Mouse (Mus musculus) forebrain, embryonic 11.5 days (tissue): Measurements from ENCODE around the gene Sh3bp4. TPM values are rescaled to one million over a fixed set of nuclear protein-coding genes. Genes with fewer than 3 reads are reported as not detected.
A peak's percentile ranks its signal among the peaks of the same experiment; 100 is the strongest.

Source experiments
- ATAC-seq: fragments of 200-750 bp; cut with Nextera tagmentation; replicated peaks from 2 replicates; pipeline ENCODE4 v1.8.0; 2017; ENCODE audit warnings: moderate TSS enrichment; ENCODE audit not compliant: low FRiP score
- DNase-seq: peaks from one replicate; pipeline ENCODE4 v3.0.0-alpha.2; 2017; ENCODE audit warnings: low spot score
- H3K27ac ChIP-seq: fragments of 300-500 bp; sonication (generic); 2 replicates; pipeline ENCODE4 v1.5.1; 2014; ENCODE audit warnings: low read depth, low read length
- H3K27me3 ChIP-seq: fragments of 300-500 bp; sonication (generic); 2 replicates; pipeline ENCODE4 v1.6.1; 2014; ENCODE audit warnings: mild to moderate bottlenecking, low read length, mixed read lengths; ENCODE audit not compliant: control insufficient read depth, insufficient read depth
- H3K36me3 ChIP-seq: fragments of 300-500 bp; sonication (generic); 2 replicates; pipeline ENCODE4 v1.6.1; 2014; ENCODE audit warnings: mild to moderate bottlenecking, low read length, moderate library complexity, mixed read lengths; ENCODE audit not compliant: control insufficient read depth, insufficient read depth
- H3K4me1 ChIP-seq: fragments of 300-500 bp; sonication (generic); replicated peaks from 2 replicates; pipeline ENCODE4 v1.6.1; 2014; ENCODE audit warnings: low read length, mixed read lengths; ENCODE audit not compliant: control insufficient read depth, insufficient read depth
- H3K4me2 ChIP-seq: fragments of 300-500 bp; sonication (generic); 2 replicates; pipeline ENCODE4 v1.6.1; 2014; ENCODE audit warnings: low read depth, mild to moderate bottlenecking, low read length, moderate library complexity, mixed read lengths; ENCODE audit not compliant: severe bottlenecking
- H3K4me3 ChIP-seq: fragments of 300-500 bp; sonication (generic); 2 replicates; pipeline ENCODE4 v1.5.1; 2014; ENCODE audit warnings: low read depth, low read length
- H3K9ac ChIP-seq: fragments of 300-500 bp; sonication (generic); 2 replicates; pipeline ENCODE4 v1.6.1; 2014; ENCODE audit warnings: low read length
- H3K9me3 ChIP-seq: fragments of 300-500 bp; sonication (generic); 2 replicates; pipeline ENCODE4 v1.6.1; 2016; ENCODE audit warnings: low read length, mixed read lengths; ENCODE audit not compliant: control insufficient read depth
- WGBS: fragments of 180-500 bp; shearing (Covaris S2); extraction: QIAGEN DNeasy Blood & Tissue Kit; methylation state at CpG from one replicate; pipeline ENCODE4 v1.1.7; 2014; 5-methylcytosine and 5-hydroxymethylcytosine counted together
- polyA plus RNA-seq: library from polyadenylated mRNA; unstranded; fragments of >200 nt; fragmentation: Nextera tagmentation; extraction: Ambion mirVana; gene quantifications from 2 replicates; pipeline ENCODE4 v1.2.1, GENCODE M21; 2014

Sh3bp4 gene
- polyA plus RNA-seq, 1 experiment from 2014 or later: 29.3 TPM

GRCm38 (mm10) chr1:89184111-89184785 is 114.0 kb downstream of the Sh3bp4 start:
- Histone ChIP-seq H3K4me3 (no peak overlapping the region), H3K4me2 (no peak overlapping the region), H3K4me1 (peaks cover 2% of the 10 kb centered on the region; the same call in 1 of the 2 replicates), H3K36me3 (no peaks in the 10 kb centered on the region), H3K27me3 (no peaks in the 10 kb centered on the region), H3K9ac (no peak overlapping the region), H3K27ac (no peak overlapping the region), H3K9me3 (no peaks in the 10 kb centered on the region)
- ATAC-seq (no peak), DNase-seq (no peak)
- 78% methylated on average over 6 of the region's 6 CpGs for WGBS

GRCm38 (mm10) chr1:89184839-89185238 is 114.6 kb downstream of the Sh3bp4 start:
- no peak for ATAC-seq
- peaks cover 4% of the 10 kb centered on the region; the same call in 1 of the 2 replicates for H3K4me1 ChIP-seq
- no peak for DNase-seq
- no peak overlapping the region for H3K9ac ChIP-seq
- H3K4me3 ChIP-seq: no peak overlapping the region
- H3K27me3 ChIP-seq: no peaks in the 10 kb centered on the region
- H3K9me3 ChIP-seq: no peaks in the 10 kb centered on the region
- no peak overlapping the region for H3K27ac ChIP-seq
- H3K4me2 ChIP-seq: no peak overlapping the region
- H3K36me3 ChIP-seq: no peaks in the 10 kb centered on the region

GRCm38 (mm10) chr1:89187441-89187840 is 117.2 kb downstream of the Sh3bp4 start:
- H3K4me3 ChIP-seq: no peak overlapping the region
- ATAC-seq: no peak
- no peaks in the 10 kb centered on the region; the same call in 1 of the 2 replicates for H3K27me3 ChIP-seq
- no peaks in the 10 kb centered on the region for H3K36me3 ChIP-seq
- no peak for DNase-seq
- no peak overlapping the region for H3K27ac ChIP-seq
- H3K9ac ChIP-seq: no peak overlapping the region
- H3K9me3 ChIP-seq: no peaks in the 10 kb centered on the region
- WGBS: 90% methylated on average over 7 of the region's 7 CpGs
- no peak overlapping the region for H3K4me2 ChIP-seq
- H3K4me1 ChIP-seq: peaks cover 4% of the 10 kb centered on the region; the same call in 1 of the 2 replicates

GRCm38 (mm10) chr1:89188091-89188490 is 117.9 kb downstream of the Sh3bp4 start:
- 25% methylated on average over 4 of the region's 4 CpGs for WGBS
- no peaks in the 10 kb centered on the region; the same call in 1 of the 2 replicates for H3K27me3 ChIP-seq
- no peak; the same call in 1 of the 2 replicates for ATAC-seq
- H3K27ac ChIP-seq: no peak overlapping the region
- H3K36me3 ChIP-seq: no peaks in the 10 kb centered on the region
- H3K9ac ChIP-seq: no peak overlapping the region
- peaks cover 4% of the 10 kb centered on the region; the same call in 1 of the 2 replicates for H3K4me1 ChIP-seq
- H3K9me3 ChIP-seq: no peaks in the 10 kb centered on the region
- H3K4me2 ChIP-seq: no peak overlapping the region
- no peak overlapping the region for H3K4me3 ChIP-seq
- no peak for DNase-seq

- no peak for ATAC-seq
- Histone ChIP-seq H3K4me1 (peaks cover 4% of the 10 kb centered on the region; the same call in 1 of the 2 replicates), H3K36me3 (no peaks in the 10 kb centered on the region), H3K27ac (no peak overlapping the region), H3K27me3 (no peaks in the 10 kb centered on the region; the same call in 1 of the 2 replicates), H3K9me3 (no peaks in the 10 kb centered on the region), H3K4me2 (no peak overlapping the region), H3K9ac (no peak overlapping the region), H3K4me3 (no peak overlapping the region)
- no peak for DNase-seq
- WGBS: 78% methylated on average over 5 of the region's 5 CpGs
These were observed 119.0 kb downstream of the Sh3bp4 start for GRCm38 (mm10) chr1:89189204-89189603.

GRCm38 (mm10) chr1:89190621-89191020 is 120.4 kb downstream of the Sh3bp4 start:
- WGBS: 44% methylated on average over 7 of the region's 7 CpGs
- H3K9ac ChIP-seq: no peak overlapping the region
- DNase-seq: no peak
- no peak overlapping the region for H3K27ac ChIP-seq
- ATAC-seq: no peak
- H3K36me3 ChIP-seq: no peaks in the 10 kb centered on the region
- no peak overlapping the region for H3K4me3 ChIP-seq
- H3K27me3 ChIP-seq: no peaks in the 10 kb centered on the region; the same call in 1 of the 2 replicates
- no peak overlapping the region for H3K4me2 ChIP-seq
- H3K9me3 ChIP-seq: no peaks in the 10 kb centered on the region
- peaks cover 4% of the 10 kb centered on the region; the same call in 1 of the 2 replicates for H3K4me1 ChIP-seq

- WGBS: 18% methylated on average over 11 of the region's 11 CpGs
- peak; percentile 88 for DNase-seq
- H3K4me2 ChIP-seq: no peak overlapping the region
- no peak overlapping the region for H3K27ac ChIP-seq
- H3K36me3 ChIP-seq: no peaks in the 10 kb centered on the region
- no peak overlapping the region for H3K9ac ChIP-seq
- ATAC-seq: no peak
- H3K9me3 ChIP-seq: no peaks in the 10 kb centered on the region
- no peak overlapping the region for H3K4me3 ChIP-seq
- H3K4me1 ChIP-seq: peaks cover 3% of the 10 kb centered on the region; the same call in 1 of the 2 replicates
- no peaks in the 10 kb centered on the region; the same call in 1 of the 2 replicates for H3K27me3 ChIP-seq
These were observed 121.0 kb downstream of the Sh3bp4 start for GRCm38 (mm10) chr1:89191127-89191740.

GRCm38 (mm10) chr1:89192536-89193220 is 122.5 kb downstream of the Sh3bp4 start:
- H3K4me1 ChIP-seq: peaks cover 2% of the 10 kb centered on the region; the same call in 1 of the 2 replicates
- no peaks in the 10 kb centered on the region; the same call in 1 of the 2 replicates for H3K27me3 ChIP-seq
- no peak overlapping the region for H3K27ac ChIP-seq
- ATAC-seq (no peak), DNase-seq (peak; percentile 76)
- no peak overlapping the region for H3K4me3 ChIP-seq
- no peaks in the 10 kb centered on the region for H3K36me3 ChIP-seq
- no peak overlapping the region for H3K9ac ChIP-seq
- H3K9me3 ChIP-seq: no peaks in the 10 kb centered on the region
- 69% methylated on average over 11 of the region's 11 CpGs for WGBS
- H3K4me2 ChIP-seq: no peak overlapping the region
